Mouse (Mus musculus): ENCODE results near the gene Trim14. TPM values are rescaled to one million over a fixed set of nuclear protein-coding genes. Genes with fewer than 3 reads are reported as not detected.
A peak's percentile ranks its signal among the peaks of the same experiment; 100 is the strongest.

Gene Trim14
- total RNA-seq, 2 experiments from 2014 or later, result 0.46 to 1.4 TPM

- DNase-seq, result no peak
Measured at GRCm38 (mm10) chr4:46526798-46527557, 9.0 kb downstream of the Trim14 start.

- no peak for DNase-seq
Measured at GRCm38 (mm10) chr4:46526226-46526625, 9.7 kb downstream of the Trim14 start.

GRCm38 (mm10) chr4:46523324-46523723 is 12.6 kb downstream of the Trim14 start:
- no peak for DNase-seq

GRCm38 (mm10) chr4:46521457-46521856 is 14.5 kb downstream of the Trim14 start:
- DNase-seq, result no peak

GRCm38 (mm10) chr4:46520491-46520890 is 15.4 kb downstream of the Trim14 start:
- DNase-seq, result no peak

GRCm38 (mm10) chr4:46507736-46508460 is 28.0 kb downstream of the Trim14 start:
- peak; percentile 59 for DNase-seq

GRCm38 (mm10) chr4:46506801-46507610 is 28.9 kb downstream of the Trim14 start:
- peak; percentile 96 for DNase-seq

- DNase-seq, result no peak
Measured at GRCm38 (mm10) chr4:46505361-46506057, 30.4 kb downstream of the Trim14 start.

GRCm38 (mm10) chr4:46503881-46504280 is 32.1 kb downstream of the Trim14 start:
- DNase-seq, result no peak

GRCm38 (mm10) chr4:46502606-46503502 is 33.1 kb downstream of the Trim14 start:
- DNase-seq, result no peak

GRCm38 (mm10) chr4:46498976-46499375 is 37.0 kb downstream of the Trim14 start:
- no peak for DNase-seq

GRCm38 (mm10) chr4:46498511-46498910 is 37.4 kb downstream of the Trim14 start:
- DNase-seq, result no peak

GRCm38 (mm10) chr4:46497286-46497892 is 38.6 kb downstream of the Trim14 start:
- DNase-seq, result no peak

- no peak for DNase-seq
Measured at GRCm38 (mm10) chr4:46495543-46495942, 40.4 kb downstream of the Trim14 start.

GRCm38 (mm10) chr4:46493071-46493470 is 42.9 kb downstream of the Trim14 start:
- no peak for DNase-seq

GRCm38 (mm10) chr4:46489028-46489925 is 46.7 kb downstream of the Trim14 start, which contains the start of gene Nans:
Gene Nans (plus strand): TSS chr4:46489248.
- peak; percentile 97 for DNase-seq

- peak; percentile 70 for DNase-seq
Measured at GRCm38 (mm10) chr4:46487348-46487747, 48.6 kb downstream of the Trim14 start.

- DNase-seq, result peak; percentile 87
Measured at GRCm38 (mm10) chr4:46485696-46486417, 50.1 kb downstream of the Trim14 start.

- DNase-seq, result no peak
Measured at GRCm38 (mm10) chr4:46479081-46479480, 56.9 kb downstream of the Trim14 start.
